Mouse (Mus musculus): ENCODE results near the gene Insig1. TPM values are rescaled to one million over a fixed set of nuclear protein-coding genes. Genes with fewer than 3 reads are reported as not detected.

Insig1 gene
- polyA plus RNA-seq (2014; fragmentation: Illumina TruSeq; extraction: RNeasy Lipid Tissue Mini Kit (QIAGEN cat#74804); ENCODE audit: low replicate concordance) = 96.7 TPM

GRCm38 (mm10) chr5:28070828-28071455, at the start of gene Insig1:
Gene Insig1, plus strand, starts transcription at chr5:28071363.

Other genes starting within 250 kb of the Insig1 start
- not detected for gene Htr5a, start 229.2 kb upstream of the Insig1 start, polyA plus RNA-seq (2014; fragmentation: Illumina TruSeq; extraction: RNeasy Lipid Tissue Mini Kit (QIAGEN cat#74804); ENCODE audit: low replicate concordance)
- not detected for gene En2, start 94.3 kb downstream of the Insig1 start, polyA plus RNA-seq (2014; fragmentation: Illumina TruSeq; extraction: RNeasy Lipid Tissue Mini Kit (QIAGEN cat#74804); ENCODE audit: low replicate concordance)
- 41.0 TPM for gene Cnpy1, start 174.4 kb downstream of the Insig1 start, polyA plus RNA-seq (2014; fragmentation: Illumina TruSeq; extraction: RNeasy Lipid Tissue Mini Kit (QIAGEN cat#74804); ENCODE audit: low replicate concordance)
- gene Rbm33, start 245.8 kb downstream of the Insig1 start, polyA plus RNA-seq (2014; fragmentation: Illumina TruSeq; extraction: RNeasy Lipid Tissue Mini Kit (QIAGEN cat#74804); ENCODE audit: low replicate concordance) = 62.0 TPM

Measured in small intestine, adult 10 weeks (tissue).